Mouse (Mus musculus) heart, embryonic 10.5 days (tissue): ENCODE results near the gene Ctnna2. TPM values are rescaled to one million over a fixed set of nuclear protein-coding genes. Genes with fewer than 3 reads are reported as not detected.

Source experiments
- DNase-seq: peaks from one replicate; pipeline ENCODE4 v3.0.0-alpha.2; 2017; ENCODE audit warnings: low spot score
- H3K27ac ChIP-seq: fragments of 300-500 bp; sonication (generic); 2 replicates; pipeline ENCODE4 v1.5.1; 2016; ENCODE audit warnings: mild to moderate bottlenecking
- H3K27me3 ChIP-seq: fragments of 300-500 bp; sonication (generic); 2 replicates; pipeline ENCODE4 v1.6.1; 2016; ENCODE audit warnings: mild to moderate bottlenecking; ENCODE audit not compliant: poor library complexity, insufficient read depth, severe bottlenecking
- H3K36me3 ChIP-seq: fragments of 300-500 bp; sonication (generic); 2 replicates; pipeline ENCODE4 v1.6.1; 2016; ENCODE audit warnings: mild to moderate bottlenecking, moderate library complexity
- H3K4me1 ChIP-seq: fragments of 300-500 bp; sonication (generic); 2 replicates; pipeline ENCODE4 v1.6.1; 2016; ENCODE audit warnings: mild to moderate bottlenecking
- H3K4me3 ChIP-seq: fragments of 300-500 bp; sonication (generic); 2 replicates; pipeline ENCODE4 v1.5.1; 2016; ENCODE audit warnings: mild to moderate bottlenecking, moderate library complexity
- H3K9me3 ChIP-seq: fragments of 300-500 bp; sonication (generic); 2 replicates; pipeline ENCODE4 v1.6.1; 2016; ENCODE audit warnings: mild to moderate bottlenecking, moderate library complexity
- WGBS: fragments of 180-500 bp; shearing (Covaris S2); methylation state at CpG from one replicate; pipeline ENCODE4 v1.1.7; 2016; 5-methylcytosine and 5-hydroxymethylcytosine counted together
- polyA plus RNA-seq: library from polyadenylated mRNA; unstranded; fragments of >200 nt; fragmentation: Nextera tagmentation; extraction: Ambion mirVana; gene quantifications from 2 replicates; pipeline ENCODE4 v1.2.1, GENCODE M21; 2016

The Ctnna2 gene
- polyA plus RNA-seq, 1 experiment from 2014 or later, result 2.7 TPM

GRCm38 (mm10) chr6:77257358-77258105 is 722.0 kb downstream of the Ctnna2 start:
- no peak for DNase-seq
- no peak overlapping the region for H3K4me3 ChIP-seq
- WGBS, result 41% methylated on average over 7 of the region's 7 CpGs
- no peaks in the 10 kb centered on the region for H3K4me1 ChIP-seq
- no peaks in the 10 kb centered on the region for H3K36me3 ChIP-seq
- no peak overlapping the region for H3K27ac ChIP-seq
- no peaks in the 10 kb centered on the region for H3K27me3 ChIP-seq
- no peaks in the 10 kb centered on the region for H3K9me3 ChIP-seq

GRCm38 (mm10) chr6:77256348-77256747 is 723.2 kb downstream of the Ctnna2 start:
- Histone ChIP-seq H3K27ac (no peak overlapping the region), H3K4me1 (no peaks in the 10 kb centered on the region), H3K27me3 (no peaks in the 10 kb centered on the region), H3K9me3 (no peaks in the 10 kb centered on the region), H3K4me3 (no peak overlapping the region), H3K36me3 (no peaks in the 10 kb centered on the region)
- WGBS, result 79% methylated on average over 4 of the region's 4 CpGs
- no peak for DNase-seq

GRCm38 (mm10) chr6:77253480-77253879 is 726.0 kb downstream of the Ctnna2 start:
- Histone ChIP-seq H3K27me3 (peaks cover 3% of the 10 kb centered on the region; the same call in 1 of the 2 replicates), H3K4me1 (no peaks in the 10 kb centered on the region), H3K4me3 (no peak overlapping the region), H3K9me3 (no peaks in the 10 kb centered on the region), H3K27ac (no peak overlapping the region), H3K36me3 (no peaks in the 10 kb centered on the region)
- 82% methylated on average over 5 of the region's 5 CpGs for WGBS
- no peak for DNase-seq

DNA sequence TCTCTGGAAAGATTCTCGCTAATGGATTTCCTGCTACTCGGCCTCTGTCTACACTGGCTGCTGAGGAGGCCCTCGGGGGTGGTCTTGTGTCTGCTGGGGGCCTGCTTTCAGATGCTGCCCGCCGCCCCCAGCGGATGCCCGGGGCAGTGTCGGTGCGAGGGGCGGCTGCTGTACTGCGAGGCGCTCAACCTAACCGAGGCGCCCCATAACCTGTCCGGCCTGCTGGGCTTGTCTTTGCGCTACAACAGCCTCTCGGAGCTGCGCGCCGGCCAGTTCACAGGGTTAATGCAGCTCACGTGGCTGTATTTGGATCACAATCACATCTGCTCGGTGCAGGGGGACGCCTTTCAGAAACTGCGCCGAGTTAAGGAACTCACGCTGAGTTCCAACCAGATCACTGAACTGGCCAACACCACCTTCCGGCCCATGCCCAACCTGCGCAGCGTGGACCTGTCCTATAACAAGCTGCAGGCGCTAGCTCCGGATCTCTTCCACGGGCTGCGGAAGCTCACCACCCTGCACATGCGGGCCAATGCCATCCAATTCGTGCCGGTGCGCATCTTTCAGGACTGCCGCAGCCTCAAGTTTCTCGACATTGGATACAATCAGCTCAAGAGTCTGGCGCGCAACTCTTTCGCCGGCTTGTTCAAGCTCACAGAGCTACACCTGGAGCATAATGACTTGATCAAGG is 735.8 kb downstream of the Ctnna2 start:
- no peaks in the 10 kb centered on the region for H3K9me3 ChIP-seq
- no peak for DNase-seq
- H3K27ac ChIP-seq, result no peak overlapping the region
- peaks cover 68% of the 10 kb centered on the region for H3K27me3 ChIP-seq
- H3K4me3 ChIP-seq, result peak overlapping the region; percentile 63
- no peaks in the 10 kb centered on the region for H3K36me3 ChIP-seq
- peaks cover 7% of the 10 kb centered on the region for H3K4me1 ChIP-seq
- WGBS, result under 1% methylated on average over 43 of the region's 43 CpGs

DNA sequence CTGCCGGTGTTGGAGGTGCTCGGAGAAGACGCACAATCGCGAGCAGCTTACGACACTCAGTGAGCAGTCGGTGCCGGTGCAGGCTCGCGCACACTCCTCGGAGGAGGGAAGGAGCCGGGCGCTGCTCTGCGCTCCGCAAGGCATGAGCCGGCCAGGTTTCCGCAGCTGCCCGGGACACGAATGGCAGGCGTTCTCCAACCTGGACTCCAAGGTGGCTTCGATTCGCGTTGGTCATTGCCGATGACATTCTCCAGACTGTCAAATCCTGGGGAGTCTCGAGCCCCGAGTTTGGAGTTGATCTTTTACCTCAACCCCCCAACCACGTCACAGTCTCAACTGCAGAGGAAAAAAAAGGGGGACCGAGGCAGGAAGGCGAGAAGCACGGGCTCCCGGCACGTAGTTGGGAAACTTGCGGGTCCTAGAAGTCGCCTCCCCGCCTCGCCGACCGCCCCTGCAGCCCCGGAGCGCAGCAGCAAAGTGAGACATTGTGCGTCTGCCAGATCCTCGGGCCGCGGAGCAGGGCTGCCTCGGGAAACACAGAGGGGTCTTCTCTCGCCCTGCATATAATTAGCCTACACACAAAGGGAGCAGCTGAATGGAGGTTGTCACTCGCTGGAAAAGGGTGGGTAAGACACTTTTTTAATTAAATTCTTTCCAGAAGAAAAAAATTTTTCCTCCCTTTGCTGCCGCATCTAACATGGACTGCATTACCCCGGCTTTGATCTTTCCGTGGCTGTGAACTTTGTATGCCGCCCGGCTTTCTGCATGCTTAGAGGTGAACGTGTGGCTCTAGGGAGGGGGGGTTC is 736.7 kb downstream of the Ctnna2 start, which contains the start of gene Lrrtm1:
Gene Lrrtm1 (plus strand): TSS at position 89 of the 806 bp plus-strand sequence.
- Histone ChIP-seq H3K4me1 (peaks cover 7% of the 10 kb centered on the region), H3K4me3 (peak within 1 kb of the TSS; percentile 63), H3K36me3 (no peaks in the 10 kb centered on the region), H3K27me3 (peaks cover 63% of the 10 kb centered on the region), H3K9me3 (no peaks in the 10 kb centered on the region), H3K27ac (no peak within 1 kb of the TSS)
- WGBS, result under 1% methylated on average over 53 of the region's 53 CpGs
- DNase-seq, result no peak

- no peak for DNase-seq
- H3K27me3 ChIP-seq, result peaks cover 46% of the 10 kb centered on the region
- H3K36me3 ChIP-seq, result no peaks in the 10 kb centered on the region
- 42% methylated on average over 1 of the region's 1 CpGs for WGBS
- peaks cover 7% of the 10 kb centered on the region for H3K4me1 ChIP-seq
- H3K9me3 ChIP-seq, result no peaks in the 10 kb centered on the region
- H3K4me3 ChIP-seq, result no peak overlapping the region
- no peak overlapping the region for H3K27ac ChIP-seq
These were observed 739.1 kb downstream of the Ctnna2 start for GRCm38 (mm10) chr6:77240426-77240825.

- no peaks in the 10 kb centered on the region for H3K36me3 ChIP-seq
- no peaks in the 10 kb centered on the region; the same call in 1 of the 2 replicates for H3K4me1 ChIP-seq
- no peak overlapping the region for H3K4me3 ChIP-seq
- H3K9me3 ChIP-seq, result no peaks in the 10 kb centered on the region
- WGBS, result 71% methylated on average over 16 of the region's 16 CpGs
- no peak overlapping the region for H3K27ac ChIP-seq
- H3K27me3 ChIP-seq, result no peaks in the 10 kb centered on the region
- no peak for DNase-seq
These were observed 756.5 kb downstream of the Ctnna2 start for GRCm38 (mm10) chr6:77222849-77223638.

- no peak for DNase-seq
- no peaks in the 10 kb centered on the region for H3K27me3 ChIP-seq
- no peaks in the 10 kb centered on the region for H3K9me3 ChIP-seq
- no peaks in the 10 kb centered on the region for H3K36me3 ChIP-seq
- H3K4me1 ChIP-seq, result no peaks in the 10 kb centered on the region; the same call in 1 of the 2 replicates
- H3K27ac ChIP-seq, result no peak overlapping the region
- no peak overlapping the region for H3K4me3 ChIP-seq
- 84% methylated on average over 4 of the region's 4 CpGs for WGBS
These were observed 758.7 kb downstream of the Ctnna2 start for GRCm38 (mm10) chr6:77220776-77221175.

DNA sequence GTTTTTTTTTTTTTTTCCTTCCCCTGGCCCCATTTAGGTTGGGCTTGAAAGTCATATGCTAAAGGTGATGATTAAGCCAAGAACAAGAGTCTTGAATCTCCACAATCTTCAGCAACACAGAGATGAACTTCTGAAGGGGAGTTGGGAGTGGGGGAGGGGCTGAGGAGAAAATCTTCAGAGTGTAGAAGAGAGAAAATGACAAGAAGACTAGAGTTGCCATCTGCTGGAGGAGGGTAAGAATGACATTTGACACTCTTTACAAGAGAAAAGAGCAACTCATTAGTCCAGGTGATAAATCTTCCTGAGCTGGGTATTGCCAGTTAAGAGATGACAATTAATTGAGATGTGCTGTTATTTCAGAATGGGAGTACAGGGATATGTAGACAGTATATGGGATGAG is 760.6 kb downstream of the Ctnna2 start:
- H3K4me1 ChIP-seq, result no peaks in the 10 kb centered on the region; the same call in 1 of the 2 replicates
- no peak overlapping the region for H3K27ac ChIP-seq
- no peaks in the 10 kb centered on the region for H3K27me3 ChIP-seq
- no peak for DNase-seq
- H3K4me3 ChIP-seq, result no peak overlapping the region
- H3K36me3 ChIP-seq, result no peaks in the 10 kb centered on the region
- H3K9me3 ChIP-seq, result no peaks in the 10 kb centered on the region

- Histone ChIP-seq H3K27me3 (no peaks in the 10 kb centered on the region), H3K36me3 (no peaks in the 10 kb centered on the region), H3K9me3 (no peaks in the 10 kb centered on the region), H3K4me3 (no peak overlapping the region), H3K4me1 (no peaks in the 10 kb centered on the region), H3K27ac (no peak overlapping the region)
- DNase-seq, result no peak
- whole genome bisulfite sequencing, result 83% methylated on average over 4 of the region's 4 CpGs
These were observed 764.2 kb downstream of the Ctnna2 start for GRCm38 (mm10) chr6:77215322-77215721.

GRCm38 (mm10) chr6:77213757-77214409 is 765.6 kb downstream of the Ctnna2 start:
- no peak overlapping the region for H3K4me3 ChIP-seq
- H3K9me3 ChIP-seq, result no peaks in the 10 kb centered on the region
- no peak for DNase-seq
- no peaks in the 10 kb centered on the region for H3K27me3 ChIP-seq
- no peaks in the 10 kb centered on the region for H3K36me3 ChIP-seq
- no peaks in the 10 kb centered on the region for H3K4me1 ChIP-seq
- no peak overlapping the region for H3K27ac ChIP-seq
- 45% methylated on average over 3 of the region's 3 CpGs for WGBS

DNA sequence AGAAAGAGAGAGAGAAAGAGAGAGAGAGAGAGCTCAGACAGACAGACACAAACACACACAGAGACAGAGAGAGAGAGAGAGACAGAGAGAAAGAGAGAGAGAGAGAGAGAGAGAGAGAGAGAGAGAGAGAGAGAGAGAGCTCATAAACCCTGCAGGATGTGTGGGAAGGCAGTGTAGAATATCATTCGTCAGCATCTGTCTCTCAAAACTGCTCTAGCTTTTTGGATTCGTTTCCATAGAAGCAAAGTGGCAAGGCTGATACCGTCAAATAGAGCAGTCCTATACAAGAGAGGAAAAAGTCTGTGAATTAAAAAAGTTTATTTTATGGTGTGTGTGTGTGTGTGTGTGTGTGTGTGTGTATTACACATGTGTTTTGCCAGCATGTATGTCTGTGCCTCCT is 769.6 kb downstream of the Ctnna2 start:
- Histone ChIP-seq H3K4me3 (no peak overlapping the region), H3K27me3 (no peaks in the 10 kb centered on the region), H3K4me1 (no peaks in the 10 kb centered on the region), H3K9me3 (no peaks in the 10 kb centered on the region), H3K36me3 (no peaks in the 10 kb centered on the region), H3K27ac (no peak overlapping the region)
- no peak for DNase-seq
- WGBS, result 72% methylated on average over 3 of the region's 3 CpGs
